Mouse (Mus musculus): ENCODE measurements at regions not wholly inside any gene's neighbourhood (a gene's known extent, or its start where the extent isn't known, plus 50 kb on each side); places are given as distances from the start of the nearest gene placed in this dataset.

- TF ChIP-seq E2F4 (IDR thresholded peaks at IDR 0.05; ENCODE audit: insufficient read depth) (no peak), MAX (IDR thresholded peaks at IDR 0.05; ENCODE audit: low read depth) (no peak), SRF (IDR thresholded peaks at IDR 0.05; ENCODE audit: control insufficient read depth, insufficient read length, low read depth) (no peak), CEBPB (IDR thresholded peaks at IDR 0.05; ENCODE audit: insufficient read depth, poor library complexity, severe bottlenecking) (no peak), USF1 (IDR thresholded peaks at IDR 0.05; ENCODE audit: low read depth) (no peak), MYOG (IDR thresholded peaks at IDR 0.05; ENCODE audit: control insufficient read depth in 1 of 3, insufficient read depth in 1 of 3, insufficient read length in 2 of 3, low read depth in 2 of 3) (no peak), POLR2A (IDR thresholded peaks at IDR 0.05; ENCODE audit: insufficient read length, low read depth) (no peak), MYOD1 (IDR thresholded peaks at IDR 0.05; ENCODE audit: control insufficient read depth in 1 of 3, insufficient read length in 2 of 3, low read depth in 2 of 3) (no peak), REST (IDR thresholded peaks at IDR 0.05; ENCODE audit: insufficient read depth, insufficient read length) (no peak), TCF3 (IDR thresholded peaks at IDR 0.05; ENCODE audit: insufficient read length, low read depth) (no peak), POLR2AphosphoS2 (IDR thresholded peaks at IDR 0.05; ENCODE audit: insufficient read length, low read depth) (no peak), TCF12 (IDR thresholded peaks at IDR 0.05; ENCODE audit: insufficient read depth, poor library complexity, severe bottlenecking) (no peak)
- no peak overlapping the region for H3K4me2 ChIP-seq (ENCODE audit: low read depth)
- H3K36me3 ChIP-seq (ENCODE audit: control insufficient read depth, insufficient read depth): no peaks in the 10 kb centered on the region
- no peaks in the 10 kb centered on the region for H3K79me2 ChIP-seq (ENCODE audit: control insufficient read depth, insufficient read depth)
- H3K4me3 ChIP-seq: no peak overlapping the region
- no peak overlapping the region for H3ac ChIP-seq (ENCODE audit: control insufficient read depth, insufficient read length)
- no peaks in the 10 kb centered on the region for H3K27me3 ChIP-seq (ENCODE audit: control insufficient read depth, insufficient read depth, insufficient read length)
These were observed 209.9 kb upstream of the Hs6st1 start for GRCm38 (mm10) chr1:35858342-35858741.

DNA sequence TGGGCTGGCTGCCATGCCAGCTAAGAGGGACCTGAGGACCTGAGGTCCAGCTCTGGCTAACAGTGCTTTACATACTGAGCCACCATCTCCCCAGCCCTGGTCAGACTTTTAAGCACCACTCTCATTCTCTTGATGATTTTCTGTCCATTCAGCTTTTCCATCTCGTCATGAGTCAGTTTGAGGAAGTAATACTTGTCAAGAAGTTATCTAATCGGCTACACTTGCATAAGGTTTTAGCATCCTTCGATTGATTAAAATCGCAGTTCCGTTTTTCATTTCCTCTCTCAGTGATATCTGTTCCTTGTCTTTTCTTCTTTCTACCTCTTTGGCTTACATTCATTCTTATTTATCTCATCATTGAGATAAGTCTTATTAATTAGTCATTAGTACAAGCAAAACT is 207.4 kb upstream of the Hs6st1 start:
- Histone ChIP-seq H3K36me3 (ENCODE audit: control insufficient read depth, insufficient read depth) (no peaks in the 10 kb centered on the region), H3K27me3 (ENCODE audit: control insufficient read depth, insufficient read depth, insufficient read length) (no peaks in the 10 kb centered on the region), H3ac (ENCODE audit: control insufficient read depth, insufficient read length) (no peak overlapping the region), H3K4me2 (ENCODE audit: low read depth) (no peak overlapping the region), H3K4me3 (no peak overlapping the region), H3K79me2 (ENCODE audit: control insufficient read depth, insufficient read depth) (no peaks in the 10 kb centered on the region)
- no peak for TF ChIP-seq TCF12 (IDR thresholded peaks at IDR 0.05; ENCODE audit: insufficient read depth, poor library complexity, severe bottlenecking)
- TF ChIP-seq MAX (IDR thresholded peaks at IDR 0.05; ENCODE audit: low read depth): no peak
- no peak for TF ChIP-seq POLR2AphosphoS2 (IDR thresholded peaks at IDR 0.05; ENCODE audit: insufficient read length, low read depth)
- no peak for TF ChIP-seq TCF3 (IDR thresholded peaks at IDR 0.05; ENCODE audit: insufficient read length, low read depth)
- TF ChIP-seq MYOD1 (IDR thresholded peaks at IDR 0.05; ENCODE audit: control insufficient read depth in 1 of 3, insufficient read length in 2 of 3, low read depth in 2 of 3): no peak
- no peak for TF ChIP-seq POLR2A (IDR thresholded peaks at IDR 0.05; ENCODE audit: insufficient read length, low read depth)
- TF ChIP-seq MYOG (IDR thresholded peaks at IDR 0.05; ENCODE audit: control insufficient read depth in 1 of 3, insufficient read depth in 1 of 3, insufficient read length in 2 of 3, low read depth in 2 of 3): no peak
- TF ChIP-seq CEBPB (IDR thresholded peaks at IDR 0.05; ENCODE audit: insufficient read depth, poor library complexity, severe bottlenecking): no peak
- no peak for TF ChIP-seq REST (IDR thresholded peaks at IDR 0.05; ENCODE audit: insufficient read depth, insufficient read length)
- no peak for TF ChIP-seq SRF (IDR thresholded peaks at IDR 0.05; ENCODE audit: control insufficient read depth, insufficient read length, low read depth)
- TF ChIP-seq E2F4 (IDR thresholded peaks at IDR 0.05; ENCODE audit: insufficient read depth): no peak
- TF ChIP-seq USF1 (IDR thresholded peaks at IDR 0.05; ENCODE audit: low read depth): no peak

DNA sequence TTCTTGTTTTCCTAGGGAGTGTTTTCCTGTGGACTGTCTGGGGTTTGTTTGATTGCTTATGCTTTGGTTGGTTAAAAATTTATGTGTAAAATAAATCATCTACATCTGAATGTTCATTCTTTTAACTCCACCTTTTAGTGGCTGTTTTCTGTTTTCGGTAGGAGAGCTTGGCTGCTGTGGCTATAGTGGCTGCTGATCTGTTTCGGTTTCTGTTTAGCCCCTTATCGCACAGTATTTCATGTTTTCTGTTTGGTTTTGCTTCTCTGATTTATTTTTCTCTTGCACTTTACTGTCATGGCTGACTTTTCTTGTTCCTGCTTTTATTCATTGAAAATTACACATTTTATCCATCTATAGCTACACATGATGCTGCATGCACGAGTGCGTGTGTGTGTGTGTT is 206.0 kb upstream of the Hs6st1 start:
- H3ac ChIP-seq (ENCODE audit: control insufficient read depth, insufficient read length): no peak overlapping the region
- H3K4me2 ChIP-seq (ENCODE audit: low read depth): no peak overlapping the region
- TF ChIP-seq MYOG (IDR thresholded peaks at IDR 0.05; ENCODE audit: control insufficient read depth in 1 of 3, insufficient read depth in 1 of 3, insufficient read length in 2 of 3, low read depth in 2 of 3) (no peak), POLR2A (IDR thresholded peaks at IDR 0.05; ENCODE audit: insufficient read length, low read depth) (no peak), TCF12 (IDR thresholded peaks at IDR 0.05; ENCODE audit: insufficient read depth, poor library complexity, severe bottlenecking) (no peak), TCF3 (IDR thresholded peaks at IDR 0.05; ENCODE audit: insufficient read length, low read depth) (no peak), REST (IDR thresholded peaks at IDR 0.05; ENCODE audit: insufficient read depth, insufficient read length) (no peak), E2F4 (IDR thresholded peaks at IDR 0.05; ENCODE audit: insufficient read depth) (no peak), POLR2AphosphoS2 (IDR thresholded peaks at IDR 0.05; ENCODE audit: insufficient read length, low read depth) (no peak)
- H3K36me3 ChIP-seq (ENCODE audit: control insufficient read depth, insufficient read depth): no peaks in the 10 kb centered on the region
- H3K4me3 ChIP-seq: no peak overlapping the region
- H3K27me3 ChIP-seq (ENCODE audit: control insufficient read depth, insufficient read depth, insufficient read length): no peaks in the 10 kb centered on the region
- no peaks in the 10 kb centered on the region for H3K79me2 ChIP-seq (ENCODE audit: control insufficient read depth, insufficient read depth)

GRCm38 (mm10) chr1:35862661-35863060 is 205.5 kb upstream of the Hs6st1 start:
- Histone ChIP-seq H3K79me2 (ENCODE audit: control insufficient read depth, insufficient read depth) (no peaks in the 10 kb centered on the region), H3ac (ENCODE audit: control insufficient read depth, insufficient read length) (no peak overlapping the region), H3K27me3 (ENCODE audit: control insufficient read depth, insufficient read depth, insufficient read length) (no peaks in the 10 kb centered on the region), H3K4me2 (ENCODE audit: low read depth) (no peak overlapping the region), H3K4me3 (no peak overlapping the region), H3K36me3 (ENCODE audit: control insufficient read depth, insufficient read depth) (no peaks in the 10 kb centered on the region)
- no peak for TF ChIP-seq REST (IDR thresholded peaks at IDR 0.05; ENCODE audit: insufficient read depth, insufficient read length)
- no peak for TF ChIP-seq CEBPB (IDR thresholded peaks at IDR 0.05; ENCODE audit: insufficient read depth, poor library complexity, severe bottlenecking)
- no peak for TF ChIP-seq POLR2A (IDR thresholded peaks at IDR 0.05; ENCODE audit: insufficient read length, low read depth)
- no peak for TF ChIP-seq SRF (IDR thresholded peaks at IDR 0.05; ENCODE audit: control insufficient read depth, insufficient read length, low read depth)

GRCm38 (mm10) chr1:35864246-35864645 is 204.0 kb upstream of the Hs6st1 start:
- TF ChIP-seq E2F4 (IDR thresholded peaks at IDR 0.05; ENCODE audit: insufficient read depth): no peak
- no peak for TF ChIP-seq POLR2AphosphoS2 (IDR thresholded peaks at IDR 0.05; ENCODE audit: insufficient read length, low read depth)
- TF ChIP-seq REST (IDR thresholded peaks at IDR 0.05; ENCODE audit: insufficient read depth, insufficient read length): no peak
- no peak for TF ChIP-seq POLR2A (IDR thresholded peaks at IDR 0.05; ENCODE audit: insufficient read length, low read depth)
- no peak for TF ChIP-seq TCF3 (IDR thresholded peaks at IDR 0.05; ENCODE audit: insufficient read length, low read depth)
- no peak for TF ChIP-seq MAX (IDR thresholded peaks at IDR 0.05; ENCODE audit: low read depth)
- no peak for TF ChIP-seq USF1 (IDR thresholded peaks at IDR 0.05; ENCODE audit: low read depth)
- no peak for TF ChIP-seq MYOG (IDR thresholded peaks at IDR 0.05; ENCODE audit: control insufficient read depth in 1 of 3, insufficient read depth in 1 of 3, insufficient read length in 2 of 3, low read depth in 2 of 3)
- no peak for TF ChIP-seq TCF12 (IDR thresholded peaks at IDR 0.05; ENCODE audit: insufficient read depth, poor library complexity, severe bottlenecking)
- TF ChIP-seq SRF (IDR thresholded peaks at IDR 0.05; ENCODE audit: control insufficient read depth, insufficient read length, low read depth): no peak
- TF ChIP-seq CEBPB (IDR thresholded peaks at IDR 0.05; ENCODE audit: insufficient read depth, poor library complexity, severe bottlenecking): no peak
- TF ChIP-seq MYOD1 (IDR thresholded peaks at IDR 0.05; ENCODE audit: control insufficient read depth in 1 of 3, insufficient read length in 2 of 3, low read depth in 2 of 3): no peak
- no peaks in the 10 kb centered on the region for H3K36me3 ChIP-seq (ENCODE audit: control insufficient read depth, insufficient read depth)
- no peaks in the 10 kb centered on the region for H3K79me2 ChIP-seq (ENCODE audit: control insufficient read depth, insufficient read depth)
- no peak overlapping the region for H3K4me2 ChIP-seq (ENCODE audit: low read depth)
- no peak overlapping the region for H3ac ChIP-seq (ENCODE audit: control insufficient read depth, insufficient read length)
- H3K27me3 ChIP-seq (ENCODE audit: control insufficient read depth, insufficient read depth, insufficient read length): no peaks in the 10 kb centered on the region
- no peak overlapping the region for H3K4me3 ChIP-seq
